Mouse (Mus musculus) gastrocnemius, adult 2 months (tissue): ENCODE data around the gene Tmed1. TPM values are rescaled to one million over a fixed set of nuclear protein-coding genes. Genes with fewer than 3 reads are reported as not detected.
"Not testable (repeated sequence)": the region's sequence is repeated elsewhere in the genome, so short reads cannot be mapped to it uniquely, and the experiment has no call there.

Source experiments
- DNase-seq: peaks from one replicate; pipeline ENCODE4 v3.0.0; 2022
- H3K27ac ChIP-seq: fragments of 200-600 bp; 2 replicates; pipeline ENCODE4 v1.8.1; 2022; ENCODE audit warnings: mild to moderate bottlenecking
- H3K4me3 ChIP-seq: fragments of 200-600 bp; 2 replicates; pipeline ENCODE4 v1.8.1; 2022; ENCODE audit warnings: mild to moderate bottlenecking, moderate library complexity
- CTCF ChIP-seq: fragments of 200-600 bp; IDR thresholded peaks from 2 replicates; pipeline ENCODE4 v1.8.1; 2022; ENCODE audit warnings: antibody characterized with exemption, mild to moderate bottlenecking, moderate library complexity
- intact Hi-C: fragments of 180-260 bp; cut with DNase I; formaldehyde crosslinking; loops from one replicate; pipeline ENCODE4 v1.15.1; 2025
- total RNA-seq, 2 experiments: library from RNA; stranded (reverse); gene quantifications; 2 replicates each; pipeline ENCODE4 v1.2.3; 2021

Gene Tmed1
- total RNA-seq, 2 experiments from 2014 or later = 28.9 to 35.8 TPM

DNA sequence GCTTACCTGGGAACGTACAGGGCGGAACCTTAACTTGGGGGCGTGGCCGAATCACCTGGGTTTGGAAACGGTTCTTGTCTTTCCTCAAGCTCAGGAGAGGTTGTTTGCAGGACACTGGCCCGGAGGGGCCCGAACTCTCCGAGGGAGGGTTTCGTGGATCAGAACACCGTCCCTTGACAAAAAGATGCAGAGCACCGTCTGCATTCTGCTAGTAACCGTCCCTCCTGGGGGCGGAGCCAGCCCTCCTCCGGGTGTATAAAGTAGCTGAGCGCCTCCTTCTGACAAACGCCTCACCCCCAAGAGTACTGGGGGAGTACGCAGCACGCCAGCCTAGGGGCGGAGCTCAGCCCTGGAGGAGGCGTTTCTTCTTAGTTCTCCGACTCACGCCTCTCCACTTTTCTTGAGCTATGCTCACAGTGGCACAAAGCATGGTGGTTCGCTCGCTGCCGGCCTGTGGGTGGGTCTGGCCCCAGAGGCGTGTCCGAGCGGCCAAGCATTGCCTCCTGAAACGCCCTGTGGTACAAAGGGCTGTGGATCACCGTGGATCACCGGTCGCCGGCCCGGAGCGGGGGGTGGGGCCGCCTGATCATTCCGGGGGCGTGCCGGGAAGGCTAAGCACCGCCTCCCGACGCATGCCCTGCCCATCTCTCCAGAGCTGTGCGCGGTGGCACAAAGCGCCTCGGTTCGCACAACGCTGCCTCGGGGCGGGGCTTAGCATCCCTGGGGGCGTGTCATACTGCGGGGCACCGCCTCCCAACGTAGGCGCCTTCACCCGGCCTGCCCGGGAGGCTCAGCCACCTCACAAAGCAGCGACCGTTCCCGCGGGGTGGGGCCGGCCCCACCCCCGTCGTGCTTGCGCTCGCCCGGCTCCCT is 36.1 kb upstream of the Tmed1 start:
- Histone ChIP-seq H3K27ac (peak overlapping the region; percentile 93), H3K4me3 (peak overlapping the region; percentile 88)
- intact Hi-C loops = loop anchor here (2.0 kb wide), 2 partner anchors 35 to 47 kb away; partner anchors contain the start of genes Timm29, Tmed1 and Yipf2
- peak; percentile 100 for DNase-seq
- peak; percentile 29 for TF ChIP-seq CTCF

DNA sequence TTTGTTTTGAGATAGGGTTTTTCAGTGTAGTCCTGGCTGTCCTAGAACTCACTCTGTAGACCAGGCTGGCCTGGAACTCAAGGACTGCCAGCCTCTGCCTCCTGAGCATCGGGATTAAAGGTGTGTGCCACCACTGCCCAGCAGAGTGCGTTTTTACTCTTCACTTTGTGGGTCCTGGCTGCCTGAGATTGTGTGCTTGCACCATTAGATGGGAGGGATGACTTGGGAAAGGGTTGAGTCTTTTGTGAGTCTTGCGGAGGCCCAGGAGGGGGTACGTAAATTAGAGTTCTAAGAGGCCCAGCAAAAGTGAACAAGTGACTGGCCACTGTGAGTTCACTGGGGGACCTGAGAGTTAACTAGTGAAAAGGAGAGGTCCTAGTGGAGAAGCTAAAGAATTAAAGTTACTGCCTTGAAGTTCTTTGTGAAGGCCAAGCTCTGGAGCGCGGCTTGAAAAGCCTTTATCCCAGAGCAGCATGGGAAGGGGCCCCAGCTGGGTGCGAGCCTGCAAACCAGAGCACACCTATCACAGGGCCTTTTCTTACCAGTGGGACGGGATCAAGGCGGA is 35.4 kb upstream of the Tmed1 start:
- H3K4me3 ChIP-seq = peak overlapping the region; percentile 88
- TF ChIP-seq CTCF = no peak
- no peak for DNase-seq
- intact Hi-C loops = no loop called here
- peak overlapping the region; percentile 93 for H3K27ac ChIP-seq

- H3K27ac ChIP-seq, H3K4me3 ChIP-seq, DNase-seq, intact Hi-C loops: not testable (repeated sequence)
Observed at GRCm38 (mm10) chr9:21542001-21542400, 31.9 kb upstream of the Tmed1 start.

DNA sequence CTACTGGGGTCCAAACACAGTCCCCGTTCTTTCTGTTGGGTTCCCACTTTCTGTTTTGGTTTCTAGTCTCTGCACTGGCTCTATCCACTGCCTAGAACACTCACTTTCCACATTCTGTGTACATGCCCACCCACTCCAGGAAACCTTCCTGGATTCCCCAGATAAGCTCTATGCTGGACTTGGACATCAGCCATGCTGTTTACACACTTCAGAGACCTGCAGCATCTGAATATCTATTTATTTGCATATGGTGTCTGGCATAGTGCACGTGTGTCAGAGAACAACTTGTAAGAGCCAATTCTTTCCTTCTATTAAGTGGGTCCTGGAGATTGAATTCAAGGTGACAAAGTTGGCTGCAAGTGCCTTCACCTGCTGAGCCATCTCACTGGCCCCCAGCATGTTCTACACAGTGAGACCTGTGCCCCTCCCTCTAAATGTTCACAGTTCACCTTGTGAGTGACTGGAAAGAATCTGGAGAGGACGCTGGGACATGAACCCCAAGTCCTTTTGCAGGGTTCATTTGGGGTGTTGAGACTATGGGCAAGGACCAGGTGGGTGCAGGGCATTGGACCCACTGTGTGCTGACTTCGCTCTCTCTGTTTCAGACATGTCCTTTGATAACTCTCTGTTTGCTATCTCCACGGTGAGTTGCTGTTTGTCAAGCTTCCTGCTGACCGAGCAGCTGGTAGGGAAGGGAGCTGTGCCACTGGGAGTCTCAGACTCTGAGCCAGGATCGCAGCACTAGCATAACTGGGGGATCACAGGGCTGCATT is 30.1 kb upstream of the Tmed1 start:
- Histone ChIP-seq H3K4me3 (no peak overlapping the region), H3K27ac (no peak overlapping the region)
- no peak for TF ChIP-seq CTCF
- intact Hi-C loops = no loop called here
- DNase-seq = no peak

- DNase-seq = no peak
Observed at GRCm38 (mm10) chr9:21537009-21537408, 27.0 kb upstream of the Tmed1 start.

DNA sequence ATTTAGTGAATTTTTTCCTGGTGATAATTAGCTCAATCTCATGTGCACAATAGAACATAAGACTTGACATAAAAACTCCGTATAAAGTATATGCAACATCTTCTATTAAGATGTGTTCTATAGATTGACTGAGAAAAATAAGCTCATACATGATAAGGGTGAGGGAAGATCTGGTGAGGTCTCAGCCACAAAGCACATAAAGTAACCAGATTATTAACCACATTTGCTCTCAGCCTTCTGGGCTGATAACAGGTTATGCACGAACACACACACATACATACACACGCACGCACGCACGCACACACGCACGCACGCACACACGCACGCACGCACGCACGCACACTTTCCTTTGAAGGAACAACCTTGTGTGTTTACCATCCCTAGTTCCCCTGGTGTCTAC is 26.4 kb upstream of the Tmed1 start:
- intact Hi-C loops = no loop called here
- TF ChIP-seq CTCF = no peak
- no peak for DNase-seq
- Histone ChIP-seq H3K4me3 (no peak overlapping the region), H3K27ac (no peak overlapping the region)

More at GRCm38 (mm10) chr9:21537009-21537408, 27.0 kb upstream of the Tmed1 start:
- Histone ChIP-seq H3K4me3 (no peak overlapping the region), H3K27ac (no peak overlapping the region)
- no peak for TF ChIP-seq CTCF
- intact Hi-C loops = no loop called here

GRCm38 (mm10) chr9:21527917-21528324 is 17.9 kb upstream of the Tmed1 start:
- intact Hi-C loops = no loop called here
- DNase-seq = no peak
- H3K27ac ChIP-seq = no peak overlapping the region
- H3K4me3 ChIP-seq = no peak overlapping the region
- TF ChIP-seq CTCF = no peak

DNA sequence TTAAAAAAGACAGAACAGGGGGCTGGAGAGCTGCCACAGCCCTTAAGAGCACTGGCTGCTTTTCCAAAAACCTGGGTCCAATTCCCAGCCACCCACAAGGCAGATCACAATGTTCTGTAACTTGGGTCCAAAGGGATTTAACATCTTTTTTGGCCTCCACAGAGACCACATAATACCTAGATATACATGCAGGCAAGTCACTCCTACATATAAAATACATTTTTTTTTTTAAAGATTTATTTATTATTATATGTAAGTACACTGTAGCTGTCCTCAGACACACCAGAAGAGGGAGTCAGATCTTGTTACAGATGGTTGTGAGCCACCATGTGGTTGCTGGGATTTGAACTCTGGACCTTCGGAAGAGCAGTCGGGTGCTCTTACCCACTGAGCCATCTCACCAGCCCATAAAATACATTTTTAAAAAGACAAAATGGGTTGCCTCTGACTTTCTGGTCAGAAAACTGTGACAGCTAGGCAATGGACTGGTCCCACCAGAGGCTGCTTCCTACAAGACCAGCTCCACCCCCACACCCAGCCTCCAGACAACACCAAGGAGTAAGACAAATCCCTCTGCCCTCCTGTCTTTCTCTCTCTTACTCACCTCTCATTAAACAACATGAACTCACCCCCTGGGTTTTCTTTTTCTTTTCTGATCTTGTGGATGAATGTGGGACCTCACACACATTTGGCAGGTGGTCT is 17.2 kb upstream of the Tmed1 start:
- no peak for DNase-seq
- no peak for TF ChIP-seq CTCF
- no peak overlapping the region for H3K27ac ChIP-seq
- H3K4me3 ChIP-seq = no peak overlapping the region
- intact Hi-C loops = no loop called here

DNA sequence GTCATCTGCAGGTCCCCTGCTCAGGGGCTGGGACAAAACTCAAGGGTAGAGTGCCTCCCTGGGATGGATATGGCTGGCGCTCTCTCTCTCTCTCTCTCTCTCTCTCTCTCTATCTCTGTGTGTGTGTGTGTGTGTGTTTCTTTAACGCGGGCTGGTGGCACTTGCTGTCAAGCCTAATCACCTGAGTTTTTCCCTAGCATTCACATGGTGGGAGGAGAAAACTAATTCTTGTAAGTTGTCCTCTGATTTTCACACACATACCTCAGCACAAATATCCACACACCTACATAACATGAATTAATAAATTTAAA is 16.5 kb upstream of the Tmed1 start:
- intact Hi-C loops = no loop called here
- no peak for DNase-seq
- no peak for TF ChIP-seq CTCF
- H3K27ac ChIP-seq = 0 out of 2 replicates have a peak overlapping the region, but pooled peaks have one; percentile 24
- no peak overlapping the region for H3K4me3 ChIP-seq

GRCm38 (mm10) chr9:21525937-21526633 is 16.0 kb upstream of the Tmed1 start, which contains the start of gene AB124611:
TSS of gene AB124611 (plus strand) at chr9:21526176.
- TF ChIP-seq CTCF = no peak
- peak within 1 kb of the TSS; percentile 40; the same call in 1 of the 2 replicates for H3K27ac ChIP-seq
- no peak for DNase-seq
- peak within 1 kb of the TSS; percentile 47 for H3K4me3 ChIP-seq
- intact Hi-C loops = no loop called here

DNA sequence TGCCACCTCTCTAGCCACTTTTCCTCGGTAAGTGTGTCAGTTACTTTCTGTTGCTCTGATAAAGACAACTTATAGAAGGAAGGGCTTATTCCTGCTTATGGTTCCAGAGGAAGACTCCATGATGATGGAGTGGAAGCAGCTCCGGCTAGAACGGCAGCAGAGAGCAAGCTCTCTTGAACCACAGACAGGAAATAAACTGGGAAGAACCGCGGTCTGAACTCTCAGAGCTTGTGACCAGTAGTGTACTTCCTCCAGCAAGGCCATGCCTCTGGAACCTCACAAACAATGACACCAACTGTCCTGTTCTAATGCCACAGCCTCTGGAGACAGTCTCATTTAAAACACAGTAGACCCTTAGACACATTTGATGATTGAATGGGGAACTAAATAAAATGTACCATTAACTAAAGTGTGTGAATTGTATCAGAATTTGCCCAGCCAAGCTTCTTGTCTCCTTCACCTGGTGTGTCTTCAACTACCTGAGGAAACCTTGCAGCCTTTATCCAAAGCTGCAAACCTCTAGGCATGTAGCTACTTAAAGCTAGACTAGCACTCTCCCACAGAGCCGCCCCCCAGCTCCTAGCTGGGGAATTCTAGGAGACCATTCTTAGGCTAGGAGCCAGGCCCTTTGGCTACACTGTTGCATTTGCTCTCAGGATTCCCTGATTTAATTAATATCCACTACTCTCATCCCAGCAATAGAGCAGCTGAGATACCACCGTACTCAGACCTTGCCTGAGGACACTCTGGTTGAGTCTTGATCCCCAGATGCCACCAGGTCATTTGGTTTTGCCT is 15.3 kb upstream of the Tmed1 start:
- intact Hi-C loops = no loop called here
- Histone ChIP-seq H3K4me3 (no peak overlapping the region), H3K27ac (peak overlapping the region; percentile 40; the same call in 1 of the 2 replicates)
- no peak for TF ChIP-seq CTCF
- DNase-seq = no peak

DNA sequence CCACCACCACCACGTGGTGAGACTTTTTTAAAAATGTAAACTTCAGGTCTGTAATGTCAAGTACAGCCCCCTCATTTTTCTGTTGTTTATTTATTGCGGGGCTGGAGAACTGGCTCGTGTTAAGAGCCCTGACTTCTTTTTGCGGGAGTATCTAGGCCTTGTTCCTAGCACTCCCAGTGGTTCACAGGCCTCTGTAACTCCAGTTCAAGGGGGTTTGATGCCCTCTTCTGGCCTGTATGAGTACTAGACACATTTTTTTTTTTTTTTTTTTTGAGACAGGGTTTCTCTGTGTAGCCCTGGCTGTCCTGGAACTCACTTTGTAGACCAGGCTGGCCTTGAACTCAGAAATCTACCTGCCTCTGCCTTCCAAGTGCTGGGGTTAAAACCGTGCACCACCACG is 8.6 kb upstream of the Tmed1 start:
- intact Hi-C loops, H3K27ac ChIP-seq, H3K4me3 ChIP-seq: not testable (repeated sequence)

More for the DNA sequence above, 8.6 kb upstream of the Tmed1 start:
- DNase-seq = not testable (repeated sequence)
